Mouse (Mus musculus) cerebellum, adult 18-20 months (tissue): ENCODE data around the gene Larp1.
A peak's percentile ranks its signal among the peaks of the same experiment; 100 is the strongest.
"Not testable (repeated sequence)": the region's sequence is repeated elsewhere in the genome, so short reads cannot be mapped to it uniquely, and the experiment has no call there.

Source experiments
- DNase-seq, 2 experiments: peaks; one replicate each; pipeline ENCODE4 v3.0.0; 2021

Larp1 gene

GRCm38 (mm10) chr11:58029869-58030268 lies 21.0 kb downstream of the Larp1 start:
- DNase-seq = no peak

DNA sequence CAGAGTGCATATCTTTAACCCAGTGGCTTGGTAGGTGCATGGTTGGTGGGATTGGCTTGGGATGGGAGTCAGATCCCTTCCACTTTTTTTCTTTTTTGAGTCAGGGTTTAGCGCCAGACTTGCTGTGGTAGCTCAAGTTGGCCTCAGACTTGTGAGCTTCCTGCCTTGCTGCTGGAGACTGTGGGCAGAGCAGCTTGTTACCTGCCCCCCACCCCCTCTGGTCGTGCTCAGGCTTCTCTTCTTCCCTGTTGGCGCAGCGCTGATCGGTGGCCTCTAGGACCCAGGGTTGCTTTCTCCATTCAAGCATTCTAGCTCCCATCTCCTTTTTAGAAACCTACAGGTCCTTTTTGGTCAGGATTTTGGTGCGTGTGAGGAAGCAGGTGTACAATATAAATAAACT lies 22.3 kb downstream of the Larp1 start:
- DNase-seq = no peak

DNA sequence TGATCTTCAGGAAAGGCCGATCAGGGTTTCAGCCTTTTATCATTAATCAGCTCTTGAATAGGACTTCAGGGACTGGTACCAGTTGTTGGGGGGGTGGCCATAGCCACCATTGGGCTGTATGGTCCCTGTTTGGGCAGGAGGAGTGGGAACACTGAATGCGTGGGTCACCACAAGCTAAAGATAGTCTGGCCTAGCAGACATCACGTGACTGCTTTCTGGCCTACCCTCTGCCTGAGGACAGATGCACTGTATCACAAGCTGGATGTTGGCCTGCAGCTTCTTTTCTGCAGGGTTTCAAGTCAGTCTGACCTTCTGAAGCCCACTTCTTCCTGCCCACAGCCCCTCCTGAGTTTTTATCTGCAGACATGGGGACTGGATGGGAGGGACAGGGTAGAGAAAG lies 24.8 kb downstream of the Larp1 start:
- no peak for DNase-seq

DNA sequence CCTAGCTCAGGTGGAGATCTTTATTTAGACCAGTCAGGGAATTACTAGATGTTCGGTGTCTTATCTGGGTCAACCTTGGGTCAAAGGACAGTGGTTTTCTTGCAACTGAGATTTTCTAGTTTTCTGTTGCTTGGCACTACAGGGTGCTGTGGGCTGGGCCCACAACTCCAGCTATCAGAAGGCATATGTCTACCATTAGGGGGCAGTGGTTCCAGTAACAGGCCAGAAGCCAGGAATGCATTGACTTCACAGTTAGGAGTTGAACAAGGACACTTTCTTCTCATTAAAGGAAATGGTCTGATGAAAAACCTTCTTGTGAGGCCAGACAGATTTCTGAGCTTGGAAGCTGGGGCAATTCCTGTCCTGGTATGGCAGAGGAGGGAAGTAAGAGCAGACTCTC lies 30.2 kb downstream of the Larp1 start:
- DNase-seq = peak; percentile 40 to 43

DNA sequence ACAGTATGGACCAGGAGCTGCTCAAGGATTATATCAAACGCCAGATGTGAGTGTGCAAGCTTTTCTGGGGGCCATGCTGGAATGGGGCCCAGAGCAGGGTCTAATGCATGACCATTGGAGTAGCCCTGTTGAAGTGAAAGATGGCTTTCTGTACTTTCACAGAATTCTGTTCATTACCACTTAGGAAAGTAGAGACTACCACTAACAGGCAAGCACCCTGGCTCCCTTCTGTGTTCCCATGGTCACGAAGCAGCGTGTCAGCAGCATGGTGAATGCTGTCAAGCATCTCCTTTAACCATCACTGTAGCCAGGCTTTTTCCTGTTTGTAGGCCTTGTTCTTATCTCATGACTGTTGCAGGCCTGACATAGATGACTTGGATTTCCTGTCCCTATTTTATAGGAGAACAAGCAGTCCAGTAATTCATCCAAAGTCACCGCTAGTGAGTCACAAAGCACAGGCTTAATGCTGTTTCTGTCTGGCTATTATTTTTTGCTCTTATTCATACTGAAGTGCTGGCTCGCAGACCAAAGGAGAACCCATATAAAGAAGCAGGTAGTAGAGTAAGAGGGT lies 34.1 kb downstream of the Larp1 start:
- no peak for DNase-seq

DNA sequence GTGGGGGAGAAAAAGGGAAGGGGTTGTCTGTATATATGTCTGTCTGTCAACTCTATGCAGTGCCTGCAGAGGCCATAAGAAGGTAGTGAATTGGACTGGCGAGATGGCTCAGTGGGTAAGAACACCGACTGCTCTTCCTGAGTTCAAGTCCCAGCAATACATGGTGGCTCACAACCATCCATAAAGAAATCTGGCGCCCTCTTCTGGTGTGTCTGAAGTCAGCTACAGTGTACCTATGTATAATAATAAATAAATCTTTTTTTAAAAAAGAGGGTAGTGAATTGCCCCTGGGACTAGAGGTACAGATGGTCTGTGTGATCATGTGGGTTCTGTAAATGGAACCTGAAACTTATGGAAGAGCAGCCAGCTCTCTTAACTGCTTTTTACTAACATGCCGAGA lies 37.6 kb downstream of the Larp1 start:
- no peak for DNase-seq

GRCm38 (mm10) chr11:58057455-58057854 lies 48.6 kb downstream of the Larp1 start:
- peak; percentile 62 to 64 for DNase-seq

GRCm38 (mm10) chr11:58059752-58060151 lies 50.9 kb downstream of the Larp1 start:
- not testable (repeated sequence) for DNase-seq

DNA sequence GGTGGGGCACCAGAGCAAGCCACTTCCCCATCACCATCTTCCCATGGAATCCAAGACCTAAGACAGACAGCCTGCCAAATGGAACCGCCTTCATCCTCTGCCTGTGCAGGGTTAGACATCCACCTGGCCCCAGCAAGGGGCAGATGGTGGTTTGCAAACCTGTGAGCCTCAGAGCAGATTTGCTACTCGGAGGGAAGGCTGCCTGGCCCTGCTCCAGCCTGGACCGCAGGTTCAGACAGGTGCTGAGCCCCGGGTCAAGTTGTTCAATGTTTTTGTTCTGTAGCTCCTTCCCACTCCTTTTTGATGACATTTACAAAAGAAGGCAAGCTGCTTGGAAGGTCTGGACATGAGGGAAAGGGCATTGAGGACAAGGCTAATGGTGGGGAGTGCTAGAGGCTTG lies 52.4 kb downstream of the Larp1 start:
- DNase-seq = peak; percentile 75 to 77

DNA sequence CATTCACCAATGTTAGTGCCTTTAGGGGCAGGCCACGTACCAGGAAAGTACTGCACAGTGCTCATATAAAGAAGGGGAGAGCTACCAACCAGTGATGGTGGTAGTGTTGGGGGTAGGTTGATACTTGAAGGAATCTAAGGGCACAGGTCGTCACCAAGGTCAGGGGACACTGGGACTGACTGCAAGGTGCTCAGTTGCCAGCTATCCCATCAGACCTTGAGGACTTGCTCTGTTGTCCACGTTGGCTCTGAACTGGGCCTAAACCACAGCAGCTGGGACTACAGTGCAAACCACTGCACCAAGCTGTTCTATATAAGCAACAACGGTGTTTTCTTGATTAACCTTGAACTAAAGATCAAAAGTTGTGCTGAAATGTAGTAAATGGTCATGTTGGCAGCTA lies 53.7 kb downstream of the Larp1 start:
- no peak for DNase-seq

DNA sequence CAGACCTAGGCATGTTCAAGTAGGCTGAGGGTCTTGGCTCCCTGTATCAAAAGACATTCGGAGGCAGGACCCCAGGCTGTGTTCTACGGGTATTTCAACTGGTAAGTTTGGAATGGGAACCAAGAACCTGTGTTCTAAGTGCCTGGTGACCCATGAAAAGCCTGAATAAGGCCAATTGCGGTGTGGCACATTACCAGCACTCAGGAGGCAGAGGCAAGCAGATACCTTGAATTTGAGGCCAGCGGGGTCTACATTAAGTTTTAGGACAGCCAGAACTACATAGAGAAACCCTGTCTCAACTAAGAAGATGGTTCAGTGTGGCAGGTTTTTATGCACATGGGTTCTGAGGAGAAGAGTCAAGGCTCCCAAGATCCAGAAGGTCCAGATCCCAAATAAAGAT lies 56.2 kb downstream of the Larp1 start:
- no peak for DNase-seq

GRCm38 (mm10) chr11:58072978-58073377 lies 64.1 kb downstream of the Larp1 start:
- no peak for DNase-seq

DNA sequence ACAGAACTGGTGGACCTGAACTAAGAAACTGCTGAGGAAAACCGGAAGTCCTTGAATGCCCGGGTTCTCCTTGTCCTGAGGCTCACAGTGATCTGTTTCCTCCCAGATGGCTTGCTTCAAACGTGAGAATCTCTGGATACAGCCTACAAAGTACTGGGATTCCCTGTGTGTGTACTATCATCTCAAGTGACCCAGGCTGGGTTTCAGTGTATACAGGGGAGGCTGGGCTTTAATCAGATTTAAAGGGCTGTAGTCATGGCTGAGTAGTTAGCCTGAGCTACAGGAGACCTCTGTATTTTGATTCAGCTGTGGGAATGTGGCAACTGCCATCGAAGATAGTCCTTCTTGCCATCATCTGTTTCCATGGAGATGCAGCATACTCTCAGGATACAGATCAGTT lies 68.4 kb downstream of the Larp1 start:
- no peak for DNase-seq

DNA sequence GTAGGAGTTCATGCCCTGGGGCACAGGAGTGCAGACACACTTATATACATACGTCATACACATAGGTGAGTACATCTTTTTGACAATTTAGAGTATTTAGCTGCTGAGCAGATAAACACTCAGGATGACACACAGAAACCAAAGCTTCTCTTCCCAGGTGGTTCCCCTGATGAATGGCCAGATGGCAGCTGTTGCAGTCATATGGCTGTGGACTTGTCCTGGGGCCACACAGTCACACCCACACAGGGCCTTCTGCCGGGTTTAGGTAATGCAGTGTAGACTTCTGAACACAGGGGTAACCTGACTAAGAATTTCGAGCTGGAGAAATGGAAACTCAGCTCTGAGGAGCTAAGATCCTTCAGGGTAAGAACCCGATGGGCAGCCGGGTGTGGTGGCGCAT lies 72.9 kb downstream of the Larp1 start:
- DNase-seq = peak; percentile 65 to 74

DNA sequence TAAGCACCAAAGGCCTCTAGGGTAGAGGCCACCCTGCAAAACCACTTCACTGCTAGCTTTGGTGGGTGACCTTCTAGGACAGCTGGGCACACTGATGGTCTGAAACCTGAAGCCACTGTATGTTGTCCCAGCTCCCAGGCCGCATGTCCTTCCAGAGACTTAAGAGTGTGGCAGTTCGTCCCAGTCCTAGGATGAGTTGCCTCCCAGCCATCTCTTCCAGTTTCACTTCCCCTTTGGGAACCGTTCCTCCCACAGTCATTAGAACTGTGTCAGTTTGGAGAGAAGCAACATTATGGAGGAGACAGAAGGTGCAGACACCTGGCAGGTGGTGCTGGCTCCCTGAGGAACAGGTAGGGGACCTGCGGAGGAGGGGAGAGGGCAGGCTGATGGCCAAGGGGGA lies 83.7 kb downstream of the Larp1 start:
- DNase-seq = no peak

GRCm38 (mm10) chr11:58093021-58093528 lies 84.2 kb downstream of the Larp1 start, which contains the start of gene Gm12248:
Gene Gm12248, minus strand, starts transcription at chr11:58093134.
- DNase-seq = no peak

- no peak for DNase-seq
Measured at GRCm38 (mm10) chr11:58094766-58095165, 85.9 kb downstream of the Larp1 start.

DNA sequence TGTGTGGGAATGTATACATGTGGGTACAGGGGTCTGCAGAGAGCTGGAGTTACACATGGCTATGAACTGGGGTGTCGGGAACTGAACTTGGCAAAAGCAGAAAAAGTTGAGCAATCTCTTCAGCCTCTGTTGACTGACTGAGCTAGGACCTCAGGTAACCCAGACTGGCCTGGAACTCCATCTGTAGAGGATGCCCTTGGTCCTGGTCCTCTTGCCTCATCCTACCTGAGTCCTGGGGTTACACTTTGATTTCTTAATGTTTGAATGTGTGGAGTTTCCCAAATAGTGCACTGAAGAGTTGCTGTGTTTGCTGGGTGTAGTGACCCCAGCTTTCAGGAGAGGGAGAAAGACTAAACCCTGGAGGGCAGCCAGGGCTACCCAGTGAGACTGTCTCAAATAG lies 86.7 kb downstream of the Larp1 start:
- no peak for DNase-seq

GRCm38 (mm10) chr11:58096160-58096559 lies 87.3 kb downstream of the Larp1 start:
- DNase-seq = no peak

- DNase-seq = peak; percentile 62 to 64
Measured at GRCm38 (mm10) chr11:58096821-58097620, 88.2 kb downstream of the Larp1 start.

DNA sequence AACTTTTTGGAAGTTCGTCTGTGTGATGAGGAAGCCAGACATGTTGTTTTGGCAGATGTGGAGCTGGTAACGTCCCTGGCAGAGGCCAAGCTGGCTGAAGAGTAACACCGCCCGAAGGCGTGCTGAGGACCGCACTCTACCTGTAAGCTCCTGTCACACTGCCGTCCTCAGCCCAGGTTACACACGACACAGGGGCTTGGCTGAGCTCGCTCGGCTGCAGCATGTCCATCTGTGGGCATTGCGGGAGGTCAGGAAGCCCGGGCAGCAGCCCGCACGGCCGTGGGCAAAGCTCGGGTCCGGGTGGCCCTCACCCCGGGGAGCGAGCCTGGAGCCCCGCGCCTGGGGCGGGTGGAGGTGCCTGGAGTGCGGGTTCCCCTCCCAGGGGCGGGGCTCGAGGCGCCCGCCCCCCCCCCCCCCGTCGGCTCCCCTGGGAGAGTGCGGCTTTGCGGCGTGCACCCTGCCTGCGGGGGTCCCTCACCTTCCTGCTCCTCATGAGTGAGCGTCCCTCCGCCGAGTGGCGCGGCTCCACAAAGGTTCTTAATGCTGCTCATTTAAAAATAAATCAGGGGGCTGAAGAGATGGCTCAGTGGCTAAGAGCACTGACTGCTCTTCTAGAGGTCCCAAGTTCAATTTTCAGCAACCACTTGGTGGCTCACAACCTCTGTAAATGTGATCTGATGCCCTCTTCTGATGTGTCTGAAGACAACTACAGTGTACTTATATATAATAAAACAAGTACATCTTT lies 88.9 kb downstream of the Larp1 start:
- peak; percentile 67 to 69 for DNase-seq

- not testable (repeated sequence) for DNase-seq
Measured at GRCm38 (mm10) chr11:58098366-58098720, 89.5 kb downstream of the Larp1 start.

- no peak for DNase-seq
Measured at GRCm38 (mm10) chr11:58100006-58100405, 91.1 kb downstream of the Larp1 start.
